Mouse (Mus musculus) heart, adult 8-10 months (tissue): ENCODE results near the gene Fam169b. TPM values are rescaled to one million over a fixed set of nuclear protein-coding genes. Genes with fewer than 3 reads are reported as not detected.

Experiments used
- DNase-seq: peaks from one replicate; pipeline ENCODE4 v3.0.0; 2022; ENCODE audit warnings: low spot score
- total RNA-seq, 4 experiments: library from RNA; stranded (reverse); gene quantifications; 2 replicates each; pipeline ENCODE4 v1.2.4; 2022

Fam169b gene
- under 1 TPM in 3 of 4 experiments, not detected in 1; 0.09 to 0.22 (median 0.14) TPM for total RNA-seq

GRCm38 (mm10) chr7:68273515-68273914, at the start of gene Fam169b:
Fam169b (plus strand) TSS chr7:68273839.
- no peak for DNase-seq

- DNase-seq: no peak
Measured at GRCm38 (mm10) chr7:68224006-68224405, 49.6 kb upstream of the Fam169b start.

GRCm38 (mm10) chr7:68225427-68226054, 48.1 kb upstream of the Fam169b start:
- DNase-seq: no peak

GRCm38 (mm10) chr7:68227021-68227420, 46.6 kb upstream of the Fam169b start:
- DNase-seq: no peak

- no peak for DNase-seq
Measured at GRCm38 (mm10) chr7:68227621-68228020, 46.0 kb upstream of the Fam169b start.

- no peak for DNase-seq
Measured at GRCm38 (mm10) chr7:68228491-68228890, 45.1 kb upstream of the Fam169b start.

- DNase-seq: no peak
Measured at GRCm38 (mm10) chr7:68230831-68231230, 42.8 kb upstream of the Fam169b start.

- DNase-seq: no peak
Measured at GRCm38 (mm10) chr7:68232521-68232920, 41.1 kb upstream of the Fam169b start.

- DNase-seq: peak; percentile 46
Measured at GRCm38 (mm10) chr7:68233619-68234223, 39.9 kb upstream of the Fam169b start.

GRCm38 (mm10) chr7:68236817-68237216, 36.8 kb upstream of the Fam169b start:
- DNase-seq: no peak

GRCm38 (mm10) chr7:68239220-68239827, 34.3 kb upstream of the Fam169b start:
- DNase-seq: no peak

GRCm38 (mm10) chr7:68241205-68241604, 32.4 kb upstream of the Fam169b start:
- DNase-seq: no peak

- no peak for DNase-seq
Measured at GRCm38 (mm10) chr7:68245681-68246080, 28.0 kb upstream of the Fam169b start.

GRCm38 (mm10) chr7:68246249-68246648, 27.4 kb upstream of the Fam169b start:
- DNase-seq: no peak

GRCm38 (mm10) chr7:68250411-68250810, 23.2 kb upstream of the Fam169b start:
- no peak for DNase-seq

- no peak for DNase-seq
Measured at GRCm38 (mm10) chr7:68250902-68251301, 22.7 kb upstream of the Fam169b start.

GRCm38 (mm10) chr7:68257767-68258166, 15.9 kb upstream of the Fam169b start:
- DNase-seq: no peak

- no peak for DNase-seq
Measured at GRCm38 (mm10) chr7:68258326-68259150, 15.1 kb upstream of the Fam169b start.

- DNase-seq: no peak
Measured at GRCm38 (mm10) chr7:68259523-68260081, 14.0 kb upstream of the Fam169b start.

GRCm38 (mm10) chr7:68262612-68263200, 10.9 kb upstream of the Fam169b start:
- DNase-seq: no peak

GRCm38 (mm10) chr7:68263346-68264027, 10.2 kb upstream of the Fam169b start:
- no peak for DNase-seq
